Mouse (Mus musculus) heart, embryonic 15.5 days (tissue): Measurements from ENCODE around the gene Fam71e1. TPM values are rescaled to one million over a fixed set of nuclear protein-coding genes. Genes with fewer than 3 reads are reported as not detected.

ENCODE experiments used
- ATAC-seq: fragments of 200-750 bp; cut with Nextera tagmentation; replicated peaks from 2 replicates; pipeline ENCODE4 v1.8.0; 2017; ENCODE audit warnings: low read depth, moderate TSS enrichment; ENCODE audit not compliant: insufficient number of reproducible peaks, insufficient read depth, low FRiP score
- H3K27ac ChIP-seq: fragments of 300-500 bp; sonication (generic); 2 replicates; pipeline ENCODE4 v1.5.1; 2015; ENCODE audit warnings: mild to moderate bottlenecking, inconsistent platforms
- H3K27me3 ChIP-seq: fragments of 300-500 bp; sonication (generic); 2 replicates; pipeline ENCODE4 v1.6.1; 2015; ENCODE audit warnings: inconsistent platforms
- H3K36me3 ChIP-seq: fragments of 300-500 bp; sonication (generic); 2 replicates; pipeline ENCODE4 v1.6.1; 2015; ENCODE audit warnings: mild to moderate bottlenecking, inconsistent platforms
- H3K4me1 ChIP-seq: fragments of 300-500 bp; sonication (generic); replicated peaks from 2 replicates; pipeline ENCODE4 v1.6.1; 2015; ENCODE audit warnings: inconsistent platforms
- H3K4me2 ChIP-seq: fragments of 300-500 bp; sonication (generic); 2 replicates; pipeline ENCODE4 v1.6.1; 2015; ENCODE audit warnings: inconsistent platforms, mild to moderate bottlenecking, moderate library complexity
- H3K4me3 ChIP-seq: fragments of 300-500 bp; sonication (generic); 2 replicates; pipeline ENCODE4 v1.5.1; 2015; ENCODE audit warnings: mild to moderate bottlenecking, inconsistent platforms
- H3K9ac ChIP-seq: fragments of 300-500 bp; sonication (generic); 2 replicates; pipeline ENCODE4 v1.6.1; 2015; ENCODE audit warnings: mild to moderate bottlenecking, inconsistent platforms
- H3K9me3 ChIP-seq: fragments of 300-500 bp; sonication (generic); replicated peaks from 2 replicates; pipeline ENCODE4 v1.6.1; 2016; ENCODE audit warnings: inconsistent platforms
- WGBS: fragments of 180-500 bp; shearing (Covaris S2); methylation state at CpG from one replicate; pipeline ENCODE4 v1.1.7; 2015; ENCODE audit warnings: mixed read lengths; 5-methylcytosine and 5-hydroxymethylcytosine counted together
- polyA plus RNA-seq: library from polyadenylated mRNA; unstranded; fragments of >200 nt; fragmentation: Nextera tagmentation; extraction: Ambion mirVana; gene quantifications from 2 replicates; pipeline ENCODE4 v1.2.1, GENCODE M21; 2015

Fam71e1 gene
- polyA plus RNA-seq, 1 experiment from 2014 or later: 8.7 TPM

DNA sequence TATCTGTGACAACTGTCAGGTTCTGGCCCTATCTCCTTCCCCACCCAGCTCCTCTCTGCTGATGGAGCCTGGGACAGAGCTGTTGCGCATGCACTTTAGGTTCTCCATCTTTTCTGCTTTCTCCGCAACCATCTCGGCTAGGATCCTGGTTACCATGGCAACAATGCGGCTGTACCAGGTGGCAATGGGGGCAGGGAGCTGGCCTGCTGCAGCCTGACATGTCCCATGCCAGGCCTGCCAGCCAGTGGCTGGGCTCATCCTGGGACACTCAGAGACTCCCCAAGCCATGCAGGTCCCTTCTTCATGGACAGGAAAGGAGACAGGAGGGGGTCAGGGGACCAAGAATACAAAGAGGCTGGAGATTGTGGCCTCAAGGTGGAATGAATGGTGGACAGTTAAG lies 31.9 kb upstream of the Fam71e1 start:
- H3K9ac ChIP-seq: no peak overlapping the region
- H3K27ac ChIP-seq: no peak overlapping the region
- 37% methylated on average over 4 of the region's 4 CpGs for WGBS
- no peak overlapping the region for H3K4me3 ChIP-seq
- H3K9me3 ChIP-seq: no peaks in the 10 kb centered on the region
- H3K4me1 ChIP-seq: peaks cover 37% of the 10 kb centered on the region
- ATAC-seq: no peak
- peaks cover 42% of the 10 kb centered on the region for H3K27me3 ChIP-seq
- H3K36me3 ChIP-seq: peaks cover 9% of the 10 kb centered on the region; the same call in 1 of the 2 replicates
- no peak overlapping the region for H3K4me2 ChIP-seq

DNA sequence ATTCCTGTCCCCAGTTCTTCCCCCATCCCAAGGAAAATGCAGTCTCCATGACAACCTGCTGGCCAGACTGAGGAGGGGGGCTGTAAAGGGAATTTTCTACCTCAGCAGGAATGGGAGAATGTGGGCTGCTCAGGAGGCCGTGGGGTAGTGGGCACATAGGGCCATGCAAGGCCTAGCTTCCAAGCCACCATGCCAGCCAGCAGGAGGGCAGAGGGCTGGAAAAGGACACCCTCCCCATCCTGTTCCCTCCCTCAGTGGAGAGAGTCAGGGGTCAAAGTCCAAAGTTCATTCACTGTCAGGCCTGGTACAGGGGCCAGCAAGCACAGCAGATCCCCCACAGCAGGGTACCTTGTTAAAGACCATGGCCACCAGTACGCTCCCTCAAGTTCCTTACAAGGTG lies 31.3 kb upstream of the Fam71e1 start, which contains the start of gene Aspdh:
Gene Aspdh (plus strand): TSS at position 281 of the 400 bp plus-strand sequence.
- no peak within 1 kb of the TSS for H3K27ac ChIP-seq
- H3K4me3 ChIP-seq: no peak within 1 kb of the TSS
- no peak for ATAC-seq
- peaks cover 9% of the 10 kb centered on the region; the same call in 1 of the 2 replicates for H3K36me3 ChIP-seq
- H3K9me3 ChIP-seq: no peaks in the 10 kb centered on the region
- peaks cover 37% of the 10 kb centered on the region for H3K27me3 ChIP-seq
- 69% methylated on average over 2 of the region's 2 CpGs for WGBS
- peaks cover 43% of the 10 kb centered on the region for H3K4me1 ChIP-seq
- no peak within 1 kb of the TSS for H3K4me2 ChIP-seq
- H3K9ac ChIP-seq: no peak within 1 kb of the TSS

DNA sequence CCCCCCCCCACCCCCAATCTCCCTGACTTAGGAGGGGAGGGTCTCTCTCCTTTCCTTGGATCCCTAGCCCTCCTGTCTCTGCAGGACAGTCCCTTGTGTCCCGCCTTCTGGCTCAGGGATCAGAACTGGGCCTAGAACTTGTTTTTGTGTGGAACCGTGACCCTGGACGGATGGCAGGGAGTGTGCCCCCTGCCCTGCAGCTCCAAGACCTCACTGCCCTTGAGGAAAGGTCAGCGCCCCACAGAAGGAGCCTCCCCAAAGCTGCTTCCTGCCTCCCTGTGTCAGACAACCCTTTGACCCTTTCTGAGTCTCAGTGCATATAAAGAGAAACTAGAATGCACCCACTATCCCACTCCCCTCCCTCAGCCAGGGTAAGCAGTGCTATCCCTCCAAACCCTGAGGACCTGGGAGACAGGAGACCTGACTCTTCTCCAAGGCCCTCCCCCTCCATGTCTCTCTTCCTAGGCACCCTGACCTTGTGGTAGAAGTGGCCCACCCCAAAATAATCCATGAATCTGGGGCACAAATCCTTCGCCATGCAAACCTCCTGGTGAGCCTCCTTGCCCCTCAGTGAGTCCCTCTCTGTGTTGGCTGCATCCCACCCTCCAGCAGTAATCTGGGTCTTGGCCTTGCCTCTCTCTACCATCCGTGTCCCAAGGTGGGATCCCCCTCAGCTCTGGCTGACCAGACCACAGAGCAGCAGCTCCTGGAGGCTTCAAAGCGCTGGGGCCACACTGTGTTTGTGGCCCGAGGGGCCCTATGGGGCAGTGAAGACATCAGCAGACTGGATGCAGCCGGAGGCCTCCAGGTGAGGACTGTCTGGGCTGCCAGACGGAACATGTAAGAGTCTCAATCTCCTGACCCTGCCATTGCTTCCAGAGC lies 30.1 kb upstream of the Fam71e1 start:
- 78% methylated on average over 10 of the region's 10 CpGs for WGBS
- H3K27ac ChIP-seq: no peak overlapping the region
- no peak for ATAC-seq

DNA sequence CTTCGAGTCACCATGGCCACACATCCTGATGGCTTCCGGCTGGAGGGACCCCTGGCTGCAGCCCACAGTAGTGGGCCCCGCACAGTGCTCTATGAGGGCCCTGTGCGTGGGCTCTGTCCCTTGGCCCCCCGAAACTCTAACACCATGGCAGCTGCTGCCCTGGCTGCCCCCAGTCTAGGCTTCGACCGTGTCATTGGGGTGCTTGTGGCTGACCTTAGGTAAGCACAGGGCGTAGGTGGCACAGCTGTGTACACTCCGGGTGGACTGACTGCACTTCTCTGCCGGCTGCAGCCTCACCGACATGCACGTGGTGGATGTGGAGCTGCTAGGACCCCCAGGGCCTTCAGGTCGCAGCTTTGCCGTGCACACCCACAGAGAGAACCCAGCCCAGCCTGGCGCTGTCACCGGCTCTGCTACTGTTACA lies 29.5 kb upstream of the Fam71e1 start:
- no peak overlapping the region for H3K4me2 ChIP-seq
- no peak overlapping the region for H3K9ac ChIP-seq
- 0 out of 2 replicates have a peak overlapping the region, but pooled peaks have one; percentile 25 for H3K27ac ChIP-seq

More for the DNA sequence above, 30.1 kb upstream of the Fam71e1 start:
- Histone ChIP-seq H3K36me3 (peaks cover 8% of the 10 kb centered on the region; the same call in 1 of the 2 replicates), H3K4me1 (peaks cover 54% of the 10 kb centered on the region), H3K4me3 (no peak overlapping the region), H3K9ac (no peak overlapping the region), H3K4me2 (no peak overlapping the region), H3K27me3 (peaks cover 26% of the 10 kb centered on the region), H3K9me3 (no peaks in the 10 kb centered on the region)

DNA sequence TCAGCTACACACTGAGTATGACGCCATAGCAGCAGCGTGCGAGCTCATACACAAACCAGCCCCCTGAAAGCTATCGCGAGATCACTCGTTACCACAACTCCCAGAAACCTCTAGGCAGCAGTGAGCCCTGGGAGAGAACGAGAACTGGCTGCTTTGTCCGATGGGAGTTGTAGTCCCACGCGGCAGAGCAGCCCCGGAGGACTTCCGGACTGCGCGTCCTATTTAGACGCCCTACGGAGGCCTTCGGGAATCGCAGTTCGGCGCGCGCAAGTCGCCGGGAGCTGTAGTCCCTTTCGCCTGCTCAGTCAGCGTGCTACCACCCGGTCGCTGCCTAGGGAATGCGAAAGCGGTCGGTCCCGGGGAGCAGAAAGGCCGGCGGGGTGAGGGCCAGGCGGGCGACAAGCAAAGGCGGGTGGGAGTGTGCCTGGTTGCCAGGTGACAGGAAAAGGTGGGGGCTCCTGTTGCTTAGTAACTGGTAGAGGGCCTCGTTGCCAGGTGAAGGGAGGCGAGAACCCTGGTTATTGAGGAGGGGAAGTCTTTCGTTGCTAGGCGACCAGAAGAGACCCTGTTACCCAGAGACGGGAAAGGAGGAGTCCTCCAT lies 28.5 kb upstream of the Fam71e1 start, which contains the start of gene Josd2:
Gene Josd2 (plus strand): TSS at position 170 of the 601 bp plus-strand sequence.
- no peaks in the 10 kb centered on the region for H3K36me3 ChIP-seq
- H3K4me3 ChIP-seq: peak within 1 kb of the TSS; percentile 89
- peak within 1 kb of the TSS; percentile 90 for H3K4me2 ChIP-seq
- peak within 1 kb of the TSS; percentile 84 for H3K9ac ChIP-seq
- ATAC-seq: peak; percentile 84
- H3K4me1 ChIP-seq: peaks cover 64% of the 10 kb centered on the region
- H3K9me3 ChIP-seq: no peaks in the 10 kb centered on the region
- H3K27ac ChIP-seq: peak within 1 kb of the TSS; percentile 99
- under 1% methylated on average over 42 of the region's 42 CpGs for WGBS
- peaks cover 9% of the 10 kb centered on the region for H3K27me3 ChIP-seq

More for the DNA sequence above, 29.5 kb upstream of the Fam71e1 start:
- H3K36me3 ChIP-seq: 0 out of 2 replicates have a peak, but pooled peaks cover 5% of the 10 kb centered on the region
- WGBS: 78% methylated on average over 16 of the region's 16 CpGs
- peaks cover 19% of the 10 kb centered on the region for H3K27me3 ChIP-seq
- H3K4me3 ChIP-seq: no peak overlapping the region; the same call in 1 of the 2 replicates
- ATAC-seq: no peak
- H3K9me3 ChIP-seq: no peaks in the 10 kb centered on the region
- H3K4me1 ChIP-seq: peaks cover 61% of the 10 kb centered on the region

DNA sequence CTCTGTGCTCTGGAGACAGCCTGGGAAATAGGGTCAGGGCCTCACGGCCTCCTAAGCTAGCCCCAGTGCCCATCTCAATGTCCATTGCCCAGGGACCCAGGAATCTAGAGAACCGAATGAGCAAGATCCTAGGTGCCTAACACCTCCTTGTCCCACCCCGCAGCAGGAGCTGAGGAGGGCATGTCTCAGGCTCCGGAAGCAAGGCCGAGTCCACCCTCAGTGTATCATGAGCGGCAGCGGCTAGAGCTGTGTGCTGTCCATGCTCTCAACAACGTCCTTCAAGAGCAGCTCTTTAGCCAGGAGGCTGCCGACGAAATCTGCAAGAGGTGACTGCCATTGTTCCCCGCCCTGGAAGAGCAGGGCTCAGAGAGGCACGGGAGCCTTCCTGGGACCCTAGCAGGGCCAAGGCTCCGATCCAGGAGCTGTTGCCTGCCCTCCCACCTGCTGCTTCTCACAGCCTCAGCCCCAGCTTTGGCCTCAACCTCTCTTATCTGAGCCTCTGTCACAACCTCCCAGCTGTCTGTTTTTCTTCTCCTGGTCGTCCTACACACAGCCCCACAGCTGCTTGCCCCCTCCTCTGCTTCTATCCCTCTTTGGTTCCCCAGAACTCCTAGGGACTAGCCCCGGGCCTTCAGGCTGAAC lies 27.6 kb upstream of the Fam71e1 start:
- Histone ChIP-seq H3K36me3 (no peaks in the 10 kb centered on the region), H3K27ac (peak overlapping the region; percentile 99), H3K4me2 (peak overlapping the region; percentile 90), H3K4me3 (peak overlapping the region; percentile 89), H3K4me1 (peaks cover 68% of the 10 kb centered on the region), H3K27me3 (peaks cover 3% of the 10 kb centered on the region), H3K9ac (peak overlapping the region; percentile 84), H3K9me3 (no peaks in the 10 kb centered on the region)
- 31% methylated on average over 15 of the region's 15 CpGs for WGBS
- ATAC-seq: no peak

DNA sequence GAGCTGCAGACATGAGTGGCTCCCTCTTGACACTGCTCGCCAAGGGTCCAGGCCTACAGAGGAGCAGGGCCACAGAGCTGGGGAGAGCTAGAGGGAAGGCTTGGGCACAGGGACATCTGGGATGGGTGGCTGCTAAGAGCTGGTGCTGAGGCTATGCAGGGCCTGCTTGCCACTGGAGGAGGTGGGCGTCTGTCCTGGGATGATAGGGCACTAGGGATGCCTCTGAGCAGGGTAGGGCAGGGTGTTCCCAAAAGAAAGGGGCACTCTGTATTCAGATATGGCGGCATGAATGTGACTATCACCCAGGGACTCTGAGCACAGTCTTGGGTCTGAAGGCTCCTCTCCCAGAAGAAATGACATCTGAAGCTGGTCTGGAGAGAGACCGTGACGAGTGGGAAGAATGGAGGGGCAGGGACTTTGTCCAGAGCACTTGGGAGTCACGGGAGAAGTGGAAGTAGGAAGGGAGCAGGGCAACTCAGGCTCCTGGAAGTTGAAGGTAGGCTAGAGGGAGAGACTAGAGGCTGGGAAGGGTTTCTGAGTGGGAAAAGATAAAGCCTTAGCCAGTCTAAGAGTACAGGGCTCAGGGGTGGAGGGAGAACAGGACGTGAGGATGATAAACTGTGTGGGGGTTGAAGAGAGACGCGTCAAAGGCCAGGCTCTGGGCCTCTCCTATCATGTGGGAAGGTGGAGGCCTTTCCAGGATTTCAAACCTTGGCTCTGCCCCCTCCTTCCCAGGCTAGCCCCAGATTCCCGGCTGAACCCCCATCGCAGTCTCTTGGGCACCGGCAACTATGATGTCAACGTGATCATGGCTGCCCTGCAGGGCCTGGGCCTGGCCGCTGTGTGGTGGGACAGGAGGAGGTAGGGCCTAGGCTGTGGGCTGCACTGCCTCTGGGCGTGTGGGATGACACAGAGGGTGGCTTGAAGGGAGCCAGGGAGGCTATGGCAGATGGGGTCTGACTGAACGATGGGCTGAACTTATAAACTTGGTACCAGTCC lies 26.4 kb upstream of the Fam71e1 start:
- Histone ChIP-seq H3K4me3 (no peak overlapping the region), H3K27me3 (no peaks in the 10 kb centered on the region), H3K27ac (peak overlapping the region; percentile 99), H3K9me3 (no peaks in the 10 kb centered on the region), H3K9ac (no peak overlapping the region; the same call in 1 of the 2 replicates), H3K4me1 (peaks cover 61% of the 10 kb centered on the region), H3K36me3 (no peaks in the 10 kb centered on the region), H3K4me2 (peak overlapping the region; percentile 90)
- no peak for ATAC-seq
- 54% methylated on average over 16 of the region's 16 CpGs for WGBS

DNA sequence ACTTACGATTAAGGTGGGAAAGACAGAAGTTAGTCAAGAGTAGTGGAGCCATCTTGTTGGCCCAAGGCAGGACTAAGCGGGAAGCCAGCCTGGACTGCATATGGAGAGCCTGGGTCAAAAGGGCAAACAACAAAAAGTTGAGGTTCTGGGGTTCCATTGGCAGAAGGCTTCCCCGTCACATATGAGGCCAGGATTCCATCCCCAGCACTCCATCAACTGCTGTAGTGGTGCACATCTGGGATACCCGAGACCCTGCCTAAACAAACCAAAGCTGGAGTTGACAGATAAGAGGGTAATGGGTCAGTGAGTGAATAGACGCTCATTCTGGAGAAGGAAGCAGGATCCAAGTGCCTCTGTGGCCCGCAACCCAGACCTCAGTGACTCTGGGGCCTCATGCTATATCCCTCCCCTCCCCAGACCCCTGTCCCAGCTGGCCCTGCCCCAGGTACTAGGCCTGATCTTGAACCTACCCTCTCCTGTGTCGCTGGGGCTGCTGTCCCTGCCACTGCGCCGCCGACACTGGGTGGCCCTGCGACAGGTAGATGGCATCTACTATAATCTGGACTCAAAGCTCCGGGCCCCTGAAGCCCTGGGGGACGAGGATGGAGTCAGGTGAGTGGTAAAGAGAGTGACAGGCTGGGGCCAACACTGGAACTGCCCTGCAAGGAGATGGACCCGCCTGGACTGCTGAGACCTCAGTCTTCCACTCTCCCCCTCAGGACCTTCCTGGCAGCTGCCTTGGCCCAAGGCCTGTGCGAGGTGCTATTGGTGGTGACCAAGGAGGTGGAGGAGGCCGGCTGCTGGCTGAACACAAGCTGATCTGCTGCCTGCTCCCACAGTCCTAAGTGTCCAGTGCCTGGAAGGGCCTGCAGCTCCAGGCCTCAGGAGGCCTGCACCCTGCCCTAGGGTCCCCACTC lies 25.4 kb upstream of the Fam71e1 start:
- Histone ChIP-seq H3K9me3 (no peaks in the 10 kb centered on the region), H3K4me2 (peak overlapping the region; percentile 14; the same call in 1 of the 2 replicates), H3K4me1 (peaks cover 67% of the 10 kb centered on the region), H3K27me3 (0 out of 2 replicates have a peak, but pooled peaks cover 4% of the 10 kb centered on the region), H3K9ac (peak overlapping the region; percentile 34), H3K27ac (peak overlapping the region; percentile 99), H3K4me3 (no peak overlapping the region), H3K36me3 (no peaks in the 10 kb centered on the region)
- WGBS: 62% methylated on average over 16 of the region's 16 CpGs
- no peak for ATAC-seq

DNA sequence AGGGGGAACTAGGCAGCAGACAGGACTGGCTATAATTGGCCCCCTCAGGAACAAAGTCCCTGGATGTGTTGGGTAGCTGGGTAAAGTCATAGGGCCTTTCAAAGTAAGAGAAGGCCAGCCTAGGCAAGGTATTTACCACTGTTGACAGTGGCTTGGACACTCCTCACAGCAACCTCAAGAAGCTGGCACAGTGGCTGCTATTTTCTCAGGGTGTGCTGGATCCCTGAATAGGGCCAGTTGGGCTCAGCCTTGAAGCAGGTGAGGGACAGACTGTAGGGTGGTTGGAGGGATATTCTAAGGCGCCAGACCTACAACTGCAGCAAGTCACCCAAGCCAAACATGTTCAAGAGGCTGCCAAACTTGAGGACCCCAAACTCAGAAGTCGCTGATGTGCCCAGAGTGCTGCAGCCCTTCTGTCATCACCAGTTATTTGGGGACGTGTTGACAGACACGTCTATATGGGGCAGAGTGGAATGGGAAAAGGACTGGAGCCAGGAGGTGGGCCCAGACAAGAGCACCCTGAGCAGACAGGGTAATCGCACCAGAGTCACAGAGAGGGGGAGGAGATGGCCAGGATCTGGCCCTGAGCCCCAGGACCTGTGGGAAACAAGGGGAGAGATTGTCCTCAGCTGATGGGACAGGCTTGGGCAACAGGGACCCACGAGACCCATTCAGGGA lies 24.4 kb upstream of the Fam71e1 start:
- ATAC-seq: peak; percentile 67
- H3K4me3 ChIP-seq: peak overlapping the region; percentile 56

More for the DNA sequence above, 24.4 kb upstream of the Fam71e1 start:
- Histone ChIP-seq H3K9me3 (no peaks in the 10 kb centered on the region), H3K36me3 (no peaks in the 10 kb centered on the region), H3K9ac (0 out of 2 replicates have a peak overlapping the region, but pooled peaks have one; percentile 75), H3K27ac (peak overlapping the region; percentile 99), H3K27me3 (0 out of 2 replicates have a peak, but pooled peaks cover 4% of the 10 kb centered on the region), H3K4me1 (peaks cover 64% of the 10 kb centered on the region), H3K4me2 (peak overlapping the region; percentile 65)
- 18% methylated on average over 6 of the region's 6 CpGs for WGBS
